10 mouse cellular contexts compared by ENCODE assay signal in the genomic region with DNA sequence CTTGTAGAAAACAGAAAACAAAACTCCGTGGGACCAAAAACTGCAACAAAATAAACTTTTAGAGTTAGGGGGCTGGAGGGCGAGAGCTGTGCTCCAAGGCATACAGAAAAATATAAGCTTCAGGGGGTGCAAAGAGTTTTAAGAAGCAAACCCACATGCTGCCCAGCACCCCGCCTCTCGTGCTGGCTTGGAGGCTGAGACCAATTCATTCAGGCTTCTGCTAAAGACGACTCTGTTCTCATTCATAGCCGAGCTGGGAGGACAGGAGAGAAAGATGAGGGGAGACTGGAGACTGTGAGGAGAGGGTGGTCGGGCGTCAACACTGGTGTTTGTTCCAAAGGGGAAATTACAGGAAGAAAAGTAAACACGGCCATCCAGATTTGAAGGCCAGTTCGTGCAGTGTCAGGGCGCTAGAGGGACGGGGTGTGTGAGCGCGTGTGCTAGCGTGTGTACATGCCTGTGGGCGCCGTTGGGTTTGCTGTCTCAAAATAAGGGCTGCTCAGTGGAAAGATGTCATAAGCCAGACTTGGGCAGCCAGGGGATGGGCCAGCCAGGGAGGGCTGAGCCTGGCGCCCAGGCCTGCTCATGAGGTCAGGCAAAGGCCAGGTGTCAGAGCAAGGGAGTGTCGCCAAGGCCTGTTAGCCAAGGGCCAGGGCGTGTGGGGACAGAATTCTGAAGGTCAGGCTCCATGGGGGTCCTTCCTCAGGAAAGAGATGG. TPM values are rescaled to one million over a fixed set of nuclear protein-coding genes. Genes with fewer than 3 reads are reported as not detected.
DNase-seq lines count a peak whose midpoint lies in the region; ATAC-seq and TF ChIP-seq lines count a peak whose summit lies in the region.
"Had no signal": no experiment of that assay in that cellular context is flagged by ENCODE, and none has a peak within 500 bp of the region (broad histone marks: within the 10 kb centered on the region; RNA-seq: fewer than 3 reads in every experiment).

No protein-coding gene starts in this region.

- no peaks in the 10 kb centered on the region for H3K36me3 ChIP-seq in liver, embryonic 15.5 days (replicated peaks)
- no peaks in the 10 kb centered on the region for H3K36me3 ChIP-seq in stomach, postnatal 0 days (ENCODE audit: control insufficient read depth, insufficient read depth, low read length)
- H3K36me3 ChIP-seq: neural tube, embryonic 12.5 days had no signal

- no peak for TF ChIP-seq CTCF in embryonic fibroblast, embryonic 13.5 days (IDR thresholded peaks at IDR 0.05; ENCODE audit: borderline replicate concordance, insufficient read depth, low read length)
- TF ChIP-seq CTCF in stomach, postnatal 0 days (IDR thresholded peaks at IDR 0.05; ENCODE audit: low read depth) = peak; percentile 4; the same call in 1 of the 2 replicates

- ATAC-seq in liver, embryonic 15.5 days (ENCODE audit: insufficient read depth) = no peak
- peak; percentile 75 for ATAC-seq in stomach, postnatal 0 days (ENCODE audit: low FRiP score, low TSS enrichment)
- ATAC-seq in cerebellum, adult (ENCODE audit: insufficient number of reproducible peaks, low FRiP score, low TSS enrichment) = no peak

- no peak overlapping the region for H3K9ac ChIP-seq in liver, embryonic 15.5 days
- peak overlapping the region; percentile 27; the same call in 1 of the 2 replicates for H3K9ac ChIP-seq in stomach, postnatal 0 days (ENCODE audit: low read length)
- H3K9ac ChIP-seq: neural tube, embryonic 12.5 days had no signal

- peak; percentile 31 for DNase-seq in adrenal gland, postnatal 14 days
- no peak for DNase-seq in adrenal gland, postnatal 25 days
- peak; percentile 26 to 48 for DNase-seq in heart, postnatal 36 days
- peak; percentile 68 for DNase-seq in stomach, postnatal 0 days (ENCODE audit: low spot score)
- no peak for DNase-seq in natural killer cell, adult 2 months (ENCODE audit: low spot score in 2 of 2)

- peak overlapping the region; percentile 76 for H3K27ac ChIP-seq in embryonic fibroblast, embryonic 13.5 days (ENCODE audit: insufficient read depth, low read length)
- H3K27ac ChIP-seq in liver, embryonic 15.5 days (replicated peaks) = peak overlapping the region; percentile 19; the same call in 1 of the 2 replicates
- peak overlapping the region; percentile 89 for H3K27ac ChIP-seq in stomach, postnatal 0 days (replicated peaks)
- H3K27ac ChIP-seq: neural tube, embryonic 12.5 days had no signal

- H3K4me1 ChIP-seq in embryonic fibroblast, embryonic 13.5 days (ENCODE audit: control insufficient read depth, insufficient read depth, low read length) = peaks cover 12% of the 10 kb centered on the region; the same call in 1 of the 2 replicates
- H3K4me1 ChIP-seq in liver, embryonic 15.5 days (replicated peaks) = peaks cover 10% of the 10 kb centered on the region; the same call in 1 of the 2 replicates
- peaks cover 5% of the 10 kb centered on the region for H3K4me1 ChIP-seq in stomach, postnatal 0 days (replicated peaks; ENCODE audit: control insufficient read depth, insufficient read depth)

- TF ChIP-seq EP300 in stomach, postnatal 0 days (optimal IDR thresholded peaks at IDR 0.05) = no peak

- H3K9me3 ChIP-seq in liver, embryonic 15.5 days (replicated peaks) = no peaks in the 10 kb centered on the region
- H3K9me3 ChIP-seq in stomach, postnatal 0 days (ENCODE audit: control insufficient read depth, low read length) = no peaks in the 10 kb centered on the region
- H3K9me3 ChIP-seq: neural tube, embryonic 12.5 days had no signal

- no peak for TF ChIP-seq POLR2A in embryonic fibroblast, embryonic 13.5 days (IDR thresholded peaks at IDR 0.05; ENCODE audit: low read depth, low read length)

- WGBS in liver, embryonic 15.5 days (ENCODE audit: insufficient replicate concordance) = 62% methylated on average over 20 of the region's 20 CpGs
- 21% methylated on average over 20 of the region's 20 CpGs for WGBS in stomach, postnatal 0 days

- intact Hi-C loops in heart, postnatal 36 days (cut with DNase I) = loop anchor here (2.0 kb wide), 1 partner anchor 16 kb away; no protein-coding TSS in a partner anchor

- H3K4me2 ChIP-seq in liver, embryonic 15.5 days = no peak overlapping the region
- H3K4me2 ChIP-seq in stomach, postnatal 0 days (replicated peaks; ENCODE audit: low read depth) = no peak overlapping the region; the same call in 1 of the 2 replicates
- H3K4me2 ChIP-seq: neural tube, embryonic 12.5 days had no signal

- no peak overlapping the region for H3K4me3 ChIP-seq in embryonic fibroblast, embryonic 13.5 days (ENCODE audit: insufficient read depth, low read length)
- no peak overlapping the region for H3K4me3 ChIP-seq in liver, embryonic 15.5 days (replicated peaks)
- H3K4me3 ChIP-seq in stomach, postnatal 0 days (ENCODE audit: low read depth, low read length) = no peak overlapping the region
- H3K4me3 ChIP-seq: neural tube, embryonic 12.5 days had no signal

- H3K27me3 ChIP-seq in liver, embryonic 15.5 days = peaks cover 59% of the 10 kb centered on the region
- H3K27me3 ChIP-seq in stomach, postnatal 0 days (ENCODE audit: control insufficient read depth, insufficient read depth, low read length) = no peaks in the 10 kb centered on the region; the same call in 1 of the 2 replicates

RNA-seq across cellular contexts. Expression of gene Atoh8, which starts 9.3 kb away (rescaled TPM):
- total RNA-seq in adrenal gland, postnatal 14 days (2021) = 5.7 and 5.9 TPM in 2 replicates
- 2.2 and 3.3 TPM in 2 replicates for total RNA-seq in adrenal gland, postnatal 25 days (2021)
- polyA plus RNA-seq in embryonic fibroblast, embryonic 13.5 days (2011; ENCODE audit: insufficient read length, low read depth, missing spikeins) = 14.0 and 16.2 TPM in 2 replicates
- total RNA-seq in heart, postnatal 36 days (2021) = 10 to 100 TPM in 1 of 2 experiments, 1 to 10 TPM in 1; 10.0 to 11.4 TPM
- 0.88 and 0.96 TPM in 2 replicates for polyA plus RNA-seq in liver, embryonic 15.5 days (2015; fragmentation: Nextera tagmentation; extraction: Ambion mirVana)
- 5.5 and 6.0 TPM in 2 replicates for polyA plus RNA-seq in stomach, postnatal 0 days (2015; fragmentation: Nextera tagmentation; extraction: Ambion mirVana)

RNA-seq across cellular contexts. Expression of gene Sftpb, which starts 59.7 kb away (rescaled TPM):
- total RNA-seq in adrenal gland, postnatal 14 days (2021) = 0.70 TPM in 1 of 2 replicates, not detected in the other
- total RNA-seq in adrenal gland, postnatal 25 days (2021) = not detected in 2 replicates
- polyA plus RNA-seq in embryonic fibroblast, embryonic 13.5 days (2011; ENCODE audit: insufficient read length, low read depth, missing spikeins) = not detected in 2 replicates
- total RNA-seq in heart, postnatal 36 days (2021) = not detected
- polyA plus RNA-seq in liver, embryonic 15.5 days (2015; fragmentation: Nextera tagmentation; extraction: Ambion mirVana) = not detected in 2 replicates
- polyA plus RNA-seq in stomach, postnatal 0 days (2015; fragmentation: Nextera tagmentation; extraction: Ambion mirVana) = not detected in 2 replicates
- total RNA-seq: common myeloid progenitor, adult 5-6 weeks had no signal
- polyA plus RNA-seq: neural tube, embryonic 12.5 days had no signal

Comparison
In these comparisons a context has a peak if more than half of its experiments do, and no peak if none do; other contexts are left out.
1. DNase-seq: peak in adrenal gland, postnatal 14 days (single experiment), heart, postnatal 36 days (2 of 2) and stomach, postnatal 0 days (single experiment); none in adrenal gland, postnatal 25 days (single experiment) and natural killer cell, adult 2 months (0 of 2).
2. H3K27ac ChIP-seq: peak in every context shown above with its lines; median percentile 89 in stomach, postnatal 0 days; 76 in embryonic fibroblast, embryonic 13.5 days; 19 in liver, embryonic 15.5 days.